ENCODE assay signal across 7 mouse cellular contexts in the genomic region with DNA sequence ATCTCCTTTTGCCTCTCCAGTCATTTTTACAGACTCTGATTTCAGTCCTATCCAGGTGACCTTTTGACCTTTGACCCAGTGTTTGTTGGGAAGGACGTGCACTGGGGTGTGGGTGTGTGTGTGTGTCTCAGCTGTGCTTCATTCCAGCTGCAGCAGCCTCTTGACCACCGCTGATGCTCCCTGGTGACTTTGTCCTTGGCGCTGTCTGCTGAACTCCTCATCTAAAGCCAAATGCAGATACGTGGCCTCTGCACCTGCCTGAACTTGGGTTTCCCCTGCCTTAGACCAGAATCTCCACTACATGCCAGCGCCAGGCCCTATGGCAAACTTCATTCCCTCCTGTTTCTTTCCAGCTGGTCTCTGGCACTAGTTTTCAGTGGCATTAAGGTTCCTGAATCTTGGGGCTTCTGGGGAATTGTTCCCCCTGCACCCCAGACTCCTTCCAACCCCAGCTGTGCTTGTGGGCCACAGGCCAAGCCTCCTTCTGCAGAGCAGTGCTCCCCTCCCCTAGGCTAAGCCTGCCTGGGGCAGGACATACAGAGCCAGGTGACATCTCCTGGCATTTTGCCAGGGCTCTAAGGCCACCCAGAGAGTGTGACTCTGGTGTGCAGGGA. TPM values are rescaled to one million over a fixed set of nuclear protein-coding genes. Genes with fewer than 3 reads are reported as not detected.
DNase-seq lines count a peak whose midpoint lies in the region; ATAC-seq and TF ChIP-seq lines count a peak whose summit lies in the region.

No protein-coding gene starts in this region.

- H3K4me3 ChIP-seq in midbrain, embryonic 10.5 days: no peak overlapping the region
- no peak overlapping the region for H3K4me3 ChIP-seq in midbrain, embryonic 16.5 days (ENCODE audit: low read depth, low read length)
- H3K4me3 ChIP-seq in heart, postnatal 0 days (ENCODE audit: low read depth, low read length): no peak overlapping the region
- H3K4me3 ChIP-seq in liver, embryonic 11.5 days (ENCODE audit: low read depth, low read length): no peak overlapping the region

- no peak for ATAC-seq in midbrain, embryonic 16.5 days
- ATAC-seq in heart, postnatal 0 days (ENCODE audit: insufficient read depth, low read depth): peak; percentile 21; the same call in 1 of the 2 replicates
- no peak for ATAC-seq in liver, embryonic 11.5 days (replicated peaks; ENCODE audit: low FRiP score)
- ATAC-seq in megakaryocyte progenitor cell, adult 5-6 weeks (replicated peaks; ENCODE audit: poor library complexity): no peak

- TF ChIP-seq EP300 in heart, postnatal 0 days (IDR thresholded peaks at IDR 0.05; ENCODE audit: low read depth): no peak

- no peaks in the 10 kb centered on the region for H3K27me3 ChIP-seq in midbrain, embryonic 10.5 days (ENCODE audit: low read depth, poor library complexity, severe bottlenecking)
- no peaks in the 10 kb centered on the region for H3K27me3 ChIP-seq in midbrain, embryonic 16.5 days (ENCODE audit: control insufficient read depth, insufficient read depth, low read depth, low read length)
- no peaks in the 10 kb centered on the region for H3K27me3 ChIP-seq in heart, postnatal 0 days (ENCODE audit: control insufficient read depth, insufficient read depth, low read length)
- no peaks in the 10 kb centered on the region for H3K27me3 ChIP-seq in liver, embryonic 11.5 days (replicated peaks; ENCODE audit: control insufficient read depth, insufficient read depth, low read length)

- H3K36me3 ChIP-seq in midbrain, embryonic 10.5 days: peaks cover 39% of the 10 kb centered on the region
- peaks cover 6% of the 10 kb centered on the region; the same call in 1 of the 2 replicates for H3K36me3 ChIP-seq in midbrain, embryonic 16.5 days (ENCODE audit: control insufficient read depth, insufficient read depth, low read length)
- H3K36me3 ChIP-seq in heart, postnatal 0 days (replicated peaks; ENCODE audit: control insufficient read depth, insufficient read depth, low read length): peaks cover 22% of the 10 kb centered on the region
- peaks cover 10% of the 10 kb centered on the region; the same call in 1 of the 2 replicates for H3K36me3 ChIP-seq in liver, embryonic 11.5 days (ENCODE audit: control insufficient read depth, insufficient read depth, low read length)

- DNase-seq in midbrain, embryonic 10.5 days (ENCODE audit: low spot score): no peak
- peak; percentile 72 to 74 for DNase-seq in cerebellum, postnatal 14 days
- DNase-seq in heart, postnatal 0 days (ENCODE audit: low spot score): no peak
- no peak for DNase-seq in liver, embryonic 11.5 days (ENCODE audit: low spot score)
- DNase-seq in frontal cortex, adult 2 months (ENCODE audit: extremely low spot score in 1 of 2, low spot score in 1 of 2): no peak

- no peak overlapping the region for H3K9ac ChIP-seq in midbrain, embryonic 16.5 days (ENCODE audit: low read depth, low read length)
- 0 out of 2 replicates have a peak overlapping the region, but pooled peaks have one; percentile 16 for H3K9ac ChIP-seq in heart, postnatal 0 days (replicated peaks; ENCODE audit: low read depth, low read length)
- H3K9ac ChIP-seq in liver, embryonic 11.5 days (ENCODE audit: low read depth, low read length): no peak overlapping the region

- 45% methylated on average over 5 of the region's 5 CpGs for WGBS in midbrain, embryonic 10.5 days
- 52% methylated on average over 5 of the region's 5 CpGs for WGBS in midbrain, embryonic 16.5 days
- WGBS in heart, postnatal 0 days: 29% methylated on average over 5 of the region's 5 CpGs
- 59% methylated on average over 5 of the region's 5 CpGs for WGBS in liver, embryonic 11.5 days

- no peak for TF ChIP-seq CTCF in heart, postnatal 0 days (IDR thresholded peaks at IDR 0.05; ENCODE audit: low read depth)

- peak overlapping the region; percentile 77 for H3K27ac ChIP-seq in midbrain, embryonic 10.5 days (replicated peaks)
- no peak overlapping the region for H3K27ac ChIP-seq in midbrain, embryonic 16.5 days (ENCODE audit: low read length)
- H3K27ac ChIP-seq in heart, postnatal 0 days (ENCODE audit: low read depth): peak overlapping the region; percentile 58
- peak overlapping the region; percentile 1; the same call in 1 of the 2 replicates for H3K27ac ChIP-seq in liver, embryonic 11.5 days (ENCODE audit: low read depth, low read length)

- H3K4me1 ChIP-seq in midbrain, embryonic 10.5 days: peaks cover 98% of the 10 kb centered on the region
- H3K4me1 ChIP-seq in midbrain, embryonic 16.5 days (ENCODE audit: control insufficient read depth, insufficient read depth, low read length): peaks cover 74% of the 10 kb centered on the region
- peaks cover 80% of the 10 kb centered on the region for H3K4me1 ChIP-seq in heart, postnatal 0 days (ENCODE audit: control insufficient read depth, insufficient read depth)
- H3K4me1 ChIP-seq in liver, embryonic 11.5 days (replicated peaks; ENCODE audit: control insufficient read depth, insufficient read depth, low read length): peaks cover 86% of the 10 kb centered on the region

- H3K4me2 ChIP-seq in midbrain, embryonic 16.5 days (ENCODE audit: low read length): no peak overlapping the region
- no peak overlapping the region for H3K4me2 ChIP-seq in heart, postnatal 0 days (ENCODE audit: low read depth, low read length)
- H3K4me2 ChIP-seq in liver, embryonic 11.5 days: peak overlapping the region; percentile 21

- no peaks in the 10 kb centered on the region for H3K9me3 ChIP-seq in midbrain, embryonic 10.5 days (replicated peaks)
- H3K9me3 ChIP-seq in midbrain, embryonic 16.5 days (replicated peaks; ENCODE audit: control insufficient read depth, low read length, poor library complexity, severe bottlenecking): no peaks in the 10 kb centered on the region
- no peaks in the 10 kb centered on the region for H3K9me3 ChIP-seq in heart, postnatal 0 days (replicated peaks; ENCODE audit: control insufficient read depth, low read length)
- no peaks in the 10 kb centered on the region for H3K9me3 ChIP-seq in liver, embryonic 11.5 days (ENCODE audit: control insufficient read depth, low read length)

RNA-seq across cellular contexts. Expression of a gene that starts 9.9 kb away (rescaled TPM):
- polyA plus RNA-seq in midbrain, embryonic 10.5 days (2016; fragmentation: Nextera tagmentation; extraction: Ambion mirVana): 75.1 and 88.8 TPM in 2 replicates
- 194 and 202 TPM in 2 replicates for polyA plus RNA-seq in midbrain, embryonic 16.5 days (2015; fragmentation: Nextera tagmentation; extraction: Ambion mirVana)
- 34.2 and 45.7 TPM in 2 replicates for total RNA-seq in heart, postnatal 0 days (2014; rRNA removed; ENCODE audit: low replicate concordance)
- 26.5 and 27.8 TPM in 2 replicates for polyA plus RNA-seq in heart, postnatal 0 days (2015; fragmentation: Nextera tagmentation; extraction: Ambion mirVana)
- polyA plus RNA-seq in liver, embryonic 11.5 days (2014; fragmentation: Nextera tagmentation; extraction: Ambion mirVana): 54.7 and 55.3 TPM in 2 replicates
- polyA plus RNA-seq in frontal cortex, adult 2 months (2012; rRNA removed): 108 and 111 TPM in 2 replicates
- total RNA-seq in megakaryocyte progenitor cell, adult 5-6 weeks (2015): 40.1 and 47.2 TPM in 2 replicates
- 139 and 201 TPM in 2 replicates for total RNA-seq in megakaryocyte progenitor cell, adult 5-6 weeks (2017)

RNA-seq across cellular contexts. Expression of a gene that starts 26.5 kb away (rescaled TPM):
- polyA plus RNA-seq in midbrain, embryonic 10.5 days (2016; fragmentation: Nextera tagmentation; extraction: Ambion mirVana): 378 and 451 TPM in 2 replicates
- polyA plus RNA-seq in midbrain, embryonic 16.5 days (2015; fragmentation: Nextera tagmentation; extraction: Ambion mirVana): 267 and 286 TPM in 2 replicates
- total RNA-seq in heart, postnatal 0 days (2014; rRNA removed; ENCODE audit: low replicate concordance): 192 and 208 TPM in 2 replicates
- polyA plus RNA-seq in heart, postnatal 0 days (2015; fragmentation: Nextera tagmentation; extraction: Ambion mirVana): 394 and 409 TPM in 2 replicates
- 756 and 842 TPM in 2 replicates for polyA plus RNA-seq in liver, embryonic 11.5 days (2014; fragmentation: Nextera tagmentation; extraction: Ambion mirVana)
- 342 and 345 TPM in 2 replicates for polyA plus RNA-seq in frontal cortex, adult 2 months (2012; rRNA removed)
- 1,765 and 1,897 TPM in 2 replicates for total RNA-seq in megakaryocyte progenitor cell, adult 5-6 weeks (2015)
- total RNA-seq in megakaryocyte progenitor cell, adult 5-6 weeks (2017): 1,416 and 1,747 TPM in 2 replicates

RNA-seq across cellular contexts. Expression of a gene that starts 31.9 kb away (rescaled TPM):
- 12.6 and 14.3 TPM in 2 replicates for polyA plus RNA-seq in midbrain, embryonic 10.5 days (2016; fragmentation: Nextera tagmentation; extraction: Ambion mirVana)
- 36.7 and 43.8 TPM in 2 replicates for polyA plus RNA-seq in midbrain, embryonic 16.5 days (2015; fragmentation: Nextera tagmentation; extraction: Ambion mirVana)
- 0.23 and 1.4 TPM in 2 replicates for total RNA-seq in heart, postnatal 0 days (2014; rRNA removed; ENCODE audit: low replicate concordance)
- polyA plus RNA-seq in heart, postnatal 0 days (2015; fragmentation: Nextera tagmentation; extraction: Ambion mirVana): 0.97 and 1.6 TPM in 2 replicates
- polyA plus RNA-seq in liver, embryonic 11.5 days (2014; fragmentation: Nextera tagmentation; extraction: Ambion mirVana): 3.7 and 5.4 TPM in 2 replicates
- polyA plus RNA-seq in frontal cortex, adult 2 months (2012; rRNA removed): 102 and 104 TPM in 2 replicates
- 2.1 and 3.8 TPM in 2 replicates for total RNA-seq in megakaryocyte progenitor cell, adult 5-6 weeks (2015)
- 0.17 TPM in 2 replicates for total RNA-seq in megakaryocyte progenitor cell, adult 5-6 weeks (2017)

RNA-seq across cellular contexts. Expression of a gene that starts 33.0 kb away (rescaled TPM):
- polyA plus RNA-seq in midbrain, embryonic 10.5 days (2016; fragmentation: Nextera tagmentation; extraction: Ambion mirVana): 0.20 and 0.46 TPM in 2 replicates
- polyA plus RNA-seq in midbrain, embryonic 16.5 days (2015; fragmentation: Nextera tagmentation; extraction: Ambion mirVana): 0.74 TPM in 1 of 2 replicates, not detected in the other
- total RNA-seq in heart, postnatal 0 days (2014; rRNA removed; ENCODE audit: low replicate concordance): not detected in 2 replicates
- not detected in 2 replicates for polyA plus RNA-seq in heart, postnatal 0 days (2015; fragmentation: Nextera tagmentation; extraction: Ambion mirVana)
- polyA plus RNA-seq in liver, embryonic 11.5 days (2014; fragmentation: Nextera tagmentation; extraction: Ambion mirVana): 0.64 TPM in 1 of 2 replicates, not detected in the other
- polyA plus RNA-seq in frontal cortex, adult 2 months (2012; rRNA removed): 0.34 and 0.78 TPM in 2 replicates
- 0.64 TPM in 1 of 2 replicates, not detected in the other for total RNA-seq in megakaryocyte progenitor cell, adult 5-6 weeks (2015)
- total RNA-seq in megakaryocyte progenitor cell, adult 5-6 weeks (2017): 0.30 TPM in 1 of 2 replicates, not detected in the other

RNA-seq across cellular contexts. Expression of a gene that starts 42.4 kb away (rescaled TPM):
- polyA plus RNA-seq in midbrain, embryonic 10.5 days (2016; fragmentation: Nextera tagmentation; extraction: Ambion mirVana): 20.5 and 21.8 TPM in 2 replicates
- polyA plus RNA-seq in midbrain, embryonic 16.5 days (2015; fragmentation: Nextera tagmentation; extraction: Ambion mirVana): 15.9 and 17.2 TPM in 2 replicates
- total RNA-seq in heart, postnatal 0 days (2014; rRNA removed; ENCODE audit: low replicate concordance): 3.2 and 3.5 TPM in 2 replicates
- polyA plus RNA-seq in heart, postnatal 0 days (2015; fragmentation: Nextera tagmentation; extraction: Ambion mirVana): 7.7 and 8.2 TPM in 2 replicates
- polyA plus RNA-seq in liver, embryonic 11.5 days (2014; fragmentation: Nextera tagmentation; extraction: Ambion mirVana): 12.9 and 13.1 TPM in 2 replicates
- 18.0 and 19.0 TPM in 2 replicates for polyA plus RNA-seq in frontal cortex, adult 2 months (2012; rRNA removed)
- total RNA-seq in megakaryocyte progenitor cell, adult 5-6 weeks (2015): 8.8 and 9.3 TPM in 2 replicates
- 16.7 and 19.2 TPM in 2 replicates for total RNA-seq in megakaryocyte progenitor cell, adult 5-6 weeks (2017)

Comparison
In these comparisons a context has a peak if more than half of its experiments do, and no peak if none do; other contexts are left out.
1. DNase-seq: peak in cerebellum, postnatal 14 days (2 of 2); none in midbrain, embryonic 10.5 days (single experiment), heart, postnatal 0 days (single experiment), liver, embryonic 11.5 days (single experiment) and frontal cortex, adult 2 months (0 of 2).